Mouse (Mus musculus) E14TG2a.4 (cell line): Measurements from ENCODE around the gene Zfp982.
A peak's percentile ranks its signal among the peaks of the same experiment; 100 is the strongest.
"Not testable (repeated sequence)": the region's sequence is repeated elsewhere in the genome, so short reads cannot be mapped to it uniquely, and the experiment has no call there.

Experiments
- H3K27me3 ChIP-seq: 2 replicates; pipeline ENCODE4 v1.6.1; 2014; ENCODE audit warnings: low read length, control low read depth; ENCODE audit not compliant: insufficient read depth
- H3K36me3 ChIP-seq: 2 replicates; pipeline ENCODE4 v1.6.1; 2014; ENCODE audit warnings: low read length, control low read depth; ENCODE audit not compliant: insufficient read depth
- H3K4me1 ChIP-seq: replicated peaks from 2 replicates; pipeline ENCODE4 v1.6.1; 2014; ENCODE audit warnings: low read depth, low read length, control low read depth
- H3K4me3 ChIP-seq: replicated peaks from 2 replicates; pipeline ENCODE4 v1.5.1; 2014; ENCODE audit warnings: mild to moderate bottlenecking, low read length
- H3K9me3 ChIP-seq: 2 replicates; pipeline ENCODE4 v1.6.1; 2014; ENCODE audit warnings: low read length, control low read depth
- NANOG ChIP-seq: IDR thresholded peaks from 2 replicates; pipeline ENCODE4 v1.6.1; 2014; ENCODE audit warnings: borderline replicate concordance, low read length, mixed read lengths
- POU5F1 ChIP-seq: IDR thresholded peaks from 2 replicates; pipeline ENCODE4 v1.6.1; 2014; ENCODE audit warnings: low read length, borderline replicate concordance

Zfp982 gene

GRCm38 (mm10) chr4:147554361-147554760 lies 62.1 kb downstream of the Zfp982 start:
- Histone ChIP-seq H3K4me1 (peaks cover 43% of the 10 kb centered on the region), H3K4me3 (peak overlapping the region; percentile 68), H3K9me3 (peaks cover 29% of the 10 kb centered on the region)
- H3K36me3 ChIP-seq, H3K27me3 ChIP-seq: not testable (repeated sequence)
- TF ChIP-seq NANOG (peak; percentile 37; the same call in 1 of the 2 replicates), POU5F1 (0 out of 2 replicates have a peak, but pooled peaks have one; percentile 26)

GRCm38 (mm10) chr4:147556921-147557320 lies 64.7 kb downstream of the Zfp982 start:
- Histone ChIP-seq H3K9me3 (peaks cover 11% of the 10 kb centered on the region), H3K4me1 (peaks cover 46% of the 10 kb centered on the region)
- not testable (repeated sequence) for H3K36me3 ChIP-seq

GRCm38 (mm10) chr4:147558011-147558410 lies 65.8 kb downstream of the Zfp982 start:
- not testable (repeated sequence) for H3K4me3 ChIP-seq, H3K9me3 ChIP-seq, H3K36me3 ChIP-seq, H3K27me3 ChIP-seq
- H3K4me1 ChIP-seq, result peaks cover 45% of the 10 kb centered on the region
- peak; percentile 35; the same call in 1 of the 2 replicates for TF ChIP-seq NANOG

More at GRCm38 (mm10) chr4:147556921-147557320, 64.7 kb downstream of the Zfp982 start:
- H3K27me3 ChIP-seq, H3K4me3 ChIP-seq: not testable (repeated sequence)

GRCm38 (mm10) chr4:147559096-147559495 lies 66.9 kb downstream of the Zfp982 start:
- peaks cover 12% of the 10 kb centered on the region for H3K36me3 ChIP-seq

More at GRCm38 (mm10) chr4:147559096-147559495, 66.9 kb downstream of the Zfp982 start:
- H3K27me3 ChIP-seq, H3K9me3 ChIP-seq: not testable (repeated sequence)
- peaks cover 44% of the 10 kb centered on the region for H3K4me1 ChIP-seq
- peak overlapping the region; percentile 15; the same call in 1 of the 2 replicates for H3K4me3 ChIP-seq
